Mouse (Mus musculus): ENCODE results near the gene Gm13275.
"Not testable (repeated sequence)": the region's sequence is repeated elsewhere in the genome, so short reads cannot be mapped to it uniquely, and the experiment has no call there.

The Gm13275 gene

DNA sequence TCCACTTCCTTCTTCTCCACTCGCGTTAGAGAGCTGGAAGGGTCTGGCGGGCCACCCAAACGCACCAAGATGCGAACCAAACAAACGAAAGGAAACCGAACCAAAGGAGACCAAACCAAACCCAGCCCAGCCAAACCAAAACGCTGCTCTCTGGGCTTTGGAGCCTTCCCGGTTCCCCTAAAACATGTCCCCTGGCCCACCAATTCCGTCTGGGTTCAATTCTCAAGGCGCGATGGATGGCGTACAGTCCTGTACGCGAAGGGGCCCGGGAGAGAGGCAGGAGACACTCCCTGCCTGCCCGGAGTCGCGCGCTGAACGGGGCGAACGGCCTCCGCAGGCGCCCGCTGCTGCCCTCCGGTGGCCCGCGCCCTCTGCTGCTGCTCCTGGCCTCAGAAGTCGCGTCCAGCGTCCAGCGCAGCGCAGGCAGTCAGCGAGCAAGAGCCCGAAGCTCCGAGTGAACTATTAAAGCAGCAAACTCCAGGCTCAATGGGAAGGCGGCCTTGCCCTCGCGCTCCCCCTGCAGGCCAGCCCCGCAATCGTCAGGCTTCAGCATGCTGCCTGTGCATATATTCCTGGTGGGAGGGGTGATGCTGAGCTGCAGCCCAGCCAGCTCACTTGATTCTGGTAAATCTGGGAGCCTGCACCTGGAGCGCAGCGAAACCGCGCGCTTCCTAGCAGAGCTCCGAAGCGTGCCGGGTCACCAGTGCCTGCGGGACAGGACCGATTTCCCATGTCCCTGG, at the start of gene Gm13275:
Gm13275 (plus strand) TSS at position 552 of the 740 bp plus-strand sequence.
- DNase-seq (ENCODE audit: low spot score), result not testable (repeated sequence)

DNA sequence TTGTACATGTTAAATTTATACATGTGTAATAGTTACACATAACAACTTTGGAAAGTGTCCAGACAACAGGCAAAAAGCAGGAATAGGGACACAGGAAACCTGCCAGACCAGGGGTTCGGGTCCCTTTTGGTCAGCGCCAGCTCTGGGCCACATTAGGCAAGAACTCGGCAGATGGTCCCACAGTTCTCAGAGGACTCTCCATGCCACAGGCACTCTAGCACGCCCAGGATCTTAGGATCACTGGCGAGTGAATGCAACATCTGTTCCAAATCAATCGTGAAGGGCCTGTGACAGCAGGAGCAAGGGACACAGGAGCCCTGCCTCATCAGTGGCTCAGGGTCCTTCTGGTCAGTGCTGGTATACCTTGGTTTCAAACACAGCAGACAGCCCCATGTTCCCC, 44.4 kb upstream of the Gm13275 start:
- DNase-seq (ENCODE audit: low spot score), result no peak

DNA sequence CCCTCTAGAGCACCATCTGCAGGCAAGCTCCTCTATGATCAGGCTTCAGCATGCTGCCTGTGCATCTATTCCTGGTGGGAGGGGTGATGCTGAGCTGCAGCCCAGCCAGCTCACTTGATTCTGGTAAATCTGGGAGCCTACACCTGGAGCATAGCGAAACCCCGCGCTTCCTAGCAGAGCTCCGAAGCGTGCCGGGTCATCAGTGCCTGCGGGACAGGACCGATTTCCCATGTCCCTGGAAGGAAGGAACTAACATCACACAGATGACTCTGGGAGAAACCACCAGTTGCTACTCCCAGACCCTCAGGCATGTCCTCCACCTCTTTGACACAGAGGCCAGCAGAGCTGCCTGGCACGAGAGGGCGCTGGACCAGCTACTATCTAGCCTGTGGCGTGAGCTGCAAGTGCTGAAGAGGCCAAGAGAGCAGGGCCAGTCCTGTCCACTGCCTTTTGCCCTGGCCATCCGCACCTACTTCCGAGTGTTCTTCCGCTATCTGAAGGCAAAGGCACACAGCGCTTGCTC, 39.4 kb upstream of the Gm13275 start, which contains the start of gene Gm13271:
Gm13271 (plus strand) TSS at position 51 of the 523 bp plus-strand sequence.
- DNase-seq (ENCODE audit: low spot score), result not testable (repeated sequence)

DNA sequence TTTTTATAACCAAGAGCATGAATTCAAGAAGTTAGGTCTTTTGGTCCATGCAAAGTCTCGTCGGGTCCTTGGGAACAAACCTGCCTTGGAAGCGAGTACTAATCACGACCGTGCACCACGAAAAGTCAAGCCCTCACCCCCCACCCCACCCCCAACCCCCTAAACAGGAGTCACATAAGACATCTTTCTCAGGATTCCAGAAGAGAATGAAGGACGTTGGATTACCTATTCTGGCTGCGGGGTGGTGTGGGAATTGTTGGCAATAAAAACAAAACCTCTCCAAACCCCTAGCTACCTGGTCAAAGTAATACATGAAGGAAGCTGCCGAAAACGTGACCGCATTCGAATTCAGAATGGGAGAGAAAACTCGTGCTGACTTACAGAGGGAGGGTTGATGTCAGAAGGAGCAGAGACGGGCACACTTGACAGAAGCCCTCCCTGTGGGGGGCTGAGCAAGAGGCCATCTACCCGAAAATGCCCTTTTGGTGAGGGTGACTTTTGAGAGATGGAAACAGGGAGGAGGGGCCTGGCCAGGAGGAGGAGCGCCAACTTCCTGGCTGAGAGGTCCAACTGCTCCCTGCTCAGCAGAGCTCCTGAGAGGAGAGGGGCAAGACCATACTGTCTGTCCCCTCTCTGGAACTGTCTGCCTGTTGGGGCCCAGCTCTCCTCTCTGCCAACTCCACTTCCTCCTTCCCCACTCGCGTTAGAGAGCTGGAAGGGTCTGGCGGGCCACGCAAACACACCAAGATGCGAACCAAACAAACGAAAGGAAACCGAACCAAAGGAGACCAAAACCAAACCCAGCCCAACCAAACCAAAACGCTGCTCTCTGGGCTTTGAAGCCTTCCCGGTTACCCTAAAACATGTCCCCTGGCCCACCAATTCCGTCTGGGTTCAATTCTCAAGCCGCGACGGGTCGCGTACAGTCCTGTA, 37.4 kb upstream of the Gm13275 start:
- not testable (repeated sequence) for DNase-seq (ENCODE audit: low spot score)

DNA sequence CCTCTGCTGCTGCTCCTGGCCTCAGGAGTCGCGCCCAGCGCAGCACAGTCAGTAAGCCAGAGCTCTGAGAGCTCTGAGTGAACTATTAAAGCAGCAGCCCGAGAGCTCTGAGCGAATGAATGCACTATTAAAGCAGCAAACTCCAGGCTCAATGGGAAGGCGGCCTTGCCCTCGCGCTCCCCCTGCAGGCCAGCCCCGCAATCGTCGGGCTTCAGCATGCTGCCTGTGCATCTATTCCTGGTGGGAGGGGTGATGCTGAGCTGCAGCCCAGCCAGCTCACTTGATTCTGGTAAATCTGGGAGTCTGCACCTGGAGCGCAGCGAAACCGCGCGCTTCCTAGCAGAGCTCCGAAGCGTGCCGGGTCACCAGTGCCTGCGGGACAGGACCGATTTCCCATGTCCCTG, 36.7 kb upstream of the Gm13275 start:
- not testable (repeated sequence) for DNase-seq (ENCODE audit: low spot score)

DNA sequence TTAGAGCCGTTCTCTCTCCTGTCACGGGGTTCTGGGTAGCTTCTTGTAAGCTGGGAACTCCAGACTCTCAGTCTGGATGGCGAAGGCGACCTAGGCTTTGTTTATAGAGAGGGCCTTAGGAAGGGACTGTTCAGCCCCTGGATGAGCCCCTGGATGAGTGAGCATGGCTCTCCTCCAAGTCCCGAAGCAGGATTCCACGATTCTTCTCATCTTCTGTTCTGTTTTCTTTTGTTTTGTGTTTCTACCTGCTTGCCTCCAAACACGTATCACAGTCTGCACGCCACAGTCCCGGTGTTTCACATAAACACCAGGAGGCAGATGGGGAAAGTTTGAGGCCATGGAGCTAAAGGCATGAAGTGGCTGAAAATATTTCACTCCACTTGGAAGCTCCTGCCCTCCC, 35.5 kb upstream of the Gm13275 start:
- not testable (repeated sequence) for DNase-seq (ENCODE audit: low spot score)

DNA sequence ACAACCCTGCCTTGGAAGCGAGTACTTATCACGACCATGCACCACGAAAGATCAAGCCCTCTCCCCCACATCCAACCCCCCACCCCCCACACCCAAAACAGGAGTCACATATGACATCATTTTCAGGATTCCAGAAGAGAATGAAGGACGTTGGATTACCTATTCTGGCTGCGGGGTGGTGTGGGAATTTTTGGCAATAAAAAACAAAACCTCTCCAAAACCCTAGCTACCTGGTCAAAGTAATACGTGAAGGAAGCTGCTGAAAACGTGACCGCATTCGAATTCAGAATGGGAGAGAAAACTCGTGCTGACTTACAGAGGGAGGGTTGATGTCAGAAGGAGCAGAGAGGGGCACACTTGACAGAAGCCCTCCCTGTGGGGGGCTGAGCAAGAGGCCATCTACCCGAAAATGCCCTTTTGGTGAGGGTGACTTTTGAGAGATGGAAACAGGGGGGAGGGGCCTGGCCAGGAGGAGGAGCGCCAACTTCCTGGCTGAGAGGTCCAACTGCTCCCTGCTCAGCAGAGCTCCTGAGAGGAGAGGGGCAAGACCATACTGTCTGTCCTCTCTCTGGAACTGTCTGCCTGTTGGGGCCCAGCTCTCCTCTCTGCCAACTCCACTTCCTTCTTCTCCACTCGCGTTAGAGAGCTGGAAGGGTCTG, 34.5 kb upstream of the Gm13275 start, which contains the start of gene Gm13283:
Gm13283 (plus strand) TSS at position 510 of the 659 bp plus-strand sequence.
- DNase-seq (ENCODE audit: low spot score), result not testable (repeated sequence)

DNA sequence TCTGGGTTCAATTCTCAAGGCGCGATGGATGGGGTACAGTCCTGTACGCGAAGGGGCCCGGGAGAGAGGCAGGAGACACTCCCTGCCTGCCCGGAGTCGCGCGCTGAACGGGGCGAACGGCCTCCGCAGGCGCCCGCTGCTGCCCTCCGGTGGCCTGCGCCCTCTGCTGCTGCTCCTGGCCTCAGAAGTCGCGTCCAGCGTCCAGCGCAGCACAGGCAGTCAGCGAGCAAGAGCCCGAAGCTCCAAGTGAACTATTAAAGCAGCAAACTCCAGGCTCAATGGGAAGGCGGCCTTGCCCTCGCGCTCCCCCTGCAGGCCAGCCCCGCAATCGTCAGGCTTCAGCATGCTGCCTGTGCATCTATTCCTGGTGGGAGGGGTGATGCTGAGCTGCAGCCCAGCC, 33.9 kb upstream of the Gm13275 start:
- not testable (repeated sequence) for DNase-seq (ENCODE audit: low spot score)

DNA sequence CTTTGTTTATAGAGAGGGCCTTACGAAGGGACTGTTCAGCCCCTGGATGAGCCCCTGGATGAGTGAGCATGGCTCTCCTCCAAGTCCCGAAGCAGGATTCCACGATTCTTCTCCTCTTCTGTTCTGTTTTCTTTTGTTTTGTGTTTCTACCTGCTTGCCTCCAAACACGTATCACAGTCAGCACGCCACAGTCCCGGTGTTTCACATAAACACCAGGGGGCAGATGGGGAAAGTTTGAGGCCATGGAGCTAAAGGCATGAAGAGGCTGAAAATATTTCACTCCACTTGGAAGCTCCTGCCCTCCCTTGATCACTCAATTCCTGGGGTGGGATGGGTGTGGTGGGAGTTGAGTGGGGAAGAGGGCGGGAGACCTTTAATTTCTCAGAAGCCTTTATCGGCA, 32.5 kb upstream of the Gm13275 start:
- not testable (repeated sequence) for DNase-seq (ENCODE audit: low spot score)

DNA sequence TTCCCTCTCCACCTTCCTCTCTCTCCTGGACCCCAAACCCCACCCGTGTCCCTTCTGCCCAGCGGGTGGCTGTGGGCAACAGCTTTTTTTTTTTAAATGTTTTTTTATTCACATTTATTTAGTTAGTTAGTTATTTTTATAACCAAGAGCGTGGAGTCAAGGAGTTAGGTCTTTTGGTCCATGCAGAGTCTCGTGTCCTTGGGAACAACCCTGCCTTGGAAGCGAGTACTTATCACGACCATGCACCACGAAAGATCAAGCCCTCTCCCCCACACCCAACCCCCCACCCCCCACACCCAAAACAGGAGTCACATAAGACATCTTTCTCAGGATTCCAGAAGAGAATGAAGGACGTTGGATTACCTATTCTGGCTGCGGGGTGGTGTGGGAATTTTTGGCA, 31.9 kb upstream of the Gm13275 start:
- not testable (repeated sequence) for DNase-seq (ENCODE audit: low spot score)

DNA sequence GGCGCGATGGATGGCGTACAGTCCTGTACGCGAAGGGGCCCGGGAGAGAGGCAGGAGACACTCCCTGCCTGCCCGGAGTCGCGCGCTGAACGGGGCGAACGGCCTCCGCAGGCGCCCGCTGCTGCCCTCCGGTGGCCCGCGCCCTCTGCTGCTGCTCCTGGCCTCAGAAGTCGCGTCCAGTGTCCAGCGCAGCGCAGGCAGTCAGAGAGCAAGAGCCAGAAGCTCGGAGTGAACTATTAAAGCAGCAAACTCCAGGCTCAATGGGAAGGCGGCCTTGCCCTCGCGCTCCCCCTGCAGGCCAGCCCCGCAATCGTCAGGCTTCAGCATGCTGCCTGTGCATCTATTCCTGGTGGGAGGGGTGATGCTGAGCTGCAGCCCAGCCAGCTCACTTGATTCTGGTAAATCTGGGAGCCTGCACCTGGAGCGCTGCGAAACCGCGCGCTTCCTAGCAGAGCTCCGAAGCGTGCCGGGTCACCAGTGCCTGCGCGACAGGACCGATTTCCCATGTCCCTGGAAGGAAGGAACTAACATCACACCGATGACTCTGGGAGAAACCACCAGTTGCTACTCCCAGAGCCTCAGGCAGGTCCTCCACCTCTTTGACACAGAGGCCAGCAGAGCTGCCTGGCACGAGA, 30.8 kb upstream of the Gm13275 start:
- DNase-seq (ENCODE audit: low spot score), result peak; percentile 16

DNA sequence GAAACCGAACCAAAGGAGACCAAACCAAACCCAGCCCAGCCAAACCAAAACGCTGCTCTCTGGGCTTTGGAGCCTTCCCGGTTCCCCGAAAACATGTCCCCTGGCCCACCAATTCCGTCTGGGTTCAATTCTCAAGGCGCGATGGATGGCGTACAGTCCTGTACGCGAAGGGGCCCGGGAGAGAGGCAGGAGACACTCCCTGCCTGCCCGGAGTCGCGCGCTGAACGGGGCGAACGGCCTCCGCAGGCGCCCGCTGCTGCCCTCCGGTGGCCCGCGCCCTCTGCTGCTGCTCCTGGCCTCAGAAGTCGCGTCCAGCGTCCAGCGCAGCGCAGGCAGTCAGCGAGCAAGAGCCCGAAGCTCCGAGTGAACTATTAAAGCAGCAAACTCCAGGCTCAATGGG, 20.8 kb upstream of the Gm13275 start, which contains the start of gene Gm13290:
Gm13290 (plus strand) TSS at position 301 of the 400 bp plus-strand sequence.
- not testable (repeated sequence) for DNase-seq (ENCODE audit: low spot score)

DNA sequence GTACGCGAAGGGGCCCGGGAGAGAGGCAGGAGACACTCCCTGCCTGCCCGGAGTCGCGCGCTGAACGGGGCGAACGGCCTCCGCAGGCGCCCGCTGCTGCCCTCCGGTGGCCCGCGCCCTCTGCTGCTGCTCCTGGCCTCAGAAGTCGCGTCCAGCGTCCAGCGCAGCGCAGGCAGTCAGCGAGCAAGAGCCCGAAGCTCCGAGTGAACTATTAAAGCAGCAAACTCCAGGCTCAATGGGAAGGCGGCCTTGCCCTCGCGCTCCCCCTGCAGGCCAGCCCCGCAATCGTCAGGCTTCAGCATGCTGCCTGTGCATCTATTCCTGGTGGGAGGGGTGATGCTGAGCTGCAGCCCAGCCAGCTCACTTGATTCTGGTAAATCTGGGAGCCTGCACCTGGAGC, 17.7 kb upstream of the Gm13275 start, which contains the start of gene Gm13289:
Gm13289 (plus strand) TSS at position 301 of the 400 bp plus-strand sequence.
- not testable (repeated sequence) for DNase-seq (ENCODE audit: low spot score)

DNA sequence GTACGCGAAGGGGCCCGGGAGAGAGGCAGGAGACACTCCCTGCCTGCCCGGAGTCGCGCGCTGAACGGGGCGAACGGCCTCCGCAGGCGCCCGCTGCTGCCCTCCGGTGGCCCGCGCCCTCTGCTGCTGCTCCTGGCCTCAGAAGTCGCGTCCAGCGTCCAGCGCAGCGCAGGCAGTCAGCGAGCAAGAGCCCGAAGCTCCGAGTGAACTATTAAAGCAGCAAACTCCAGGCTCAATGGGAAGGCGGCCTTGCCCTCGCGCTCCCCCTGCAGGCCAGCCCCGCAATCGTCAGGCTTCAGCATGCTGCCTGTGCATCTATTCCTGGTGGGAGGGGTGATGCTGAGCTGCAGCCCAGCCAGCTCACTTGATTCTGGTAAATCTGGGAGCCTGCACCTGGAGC, 14.7 kb upstream of the Gm13275 start, which contains the start of gene Gm13272:
Gm13272 (plus strand) TSS at position 301 of the 400 bp plus-strand sequence.
- DNase-seq (ENCODE audit: low spot score), result not testable (repeated sequence)

DNA sequence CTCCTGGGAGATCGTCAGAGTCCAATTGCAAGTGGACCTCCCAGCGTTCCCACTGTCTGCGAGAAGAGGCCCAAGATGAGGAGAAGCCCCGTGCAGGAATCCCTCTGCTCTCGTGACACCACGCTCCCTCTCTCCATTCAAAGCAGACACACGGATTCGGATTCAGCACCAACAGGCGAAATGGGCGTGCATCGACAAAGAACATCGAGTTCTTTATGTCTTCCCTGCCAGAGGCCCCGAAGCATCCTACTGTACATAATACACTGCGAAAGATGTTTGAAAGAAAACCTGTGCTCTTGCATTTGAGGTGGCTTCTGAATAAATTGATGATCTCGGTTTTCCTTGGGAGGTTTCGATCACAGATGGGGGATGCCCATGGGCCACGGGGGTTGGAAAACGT, 14.0 kb upstream of the Gm13275 start:
- not testable (repeated sequence) for DNase-seq (ENCODE audit: low spot score)

DNA sequence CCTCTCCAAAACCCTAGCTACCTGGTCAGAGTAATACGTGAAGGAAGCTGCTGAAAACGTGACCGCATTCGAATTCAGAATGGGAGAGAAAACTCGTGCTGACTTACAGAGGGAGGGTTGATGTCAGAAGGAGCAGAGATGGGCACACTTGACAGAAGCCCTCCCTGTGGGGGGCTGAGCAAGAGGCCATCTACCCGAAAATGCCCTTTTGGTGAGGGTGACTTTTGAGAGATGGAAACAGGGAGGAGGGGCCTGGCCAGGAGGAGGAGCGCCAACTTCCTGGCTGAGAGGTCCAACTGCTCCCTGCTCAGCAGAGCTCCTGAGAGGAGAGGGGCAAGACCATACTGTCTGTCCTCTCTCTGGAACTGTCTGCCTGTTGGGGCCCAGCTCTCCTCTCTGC, 12.5 kb upstream of the Gm13275 start, which contains the start of gene Ifnz:
Ifnz (plus strand) TSS at position 301 of the 400 bp plus-strand sequence.
- not testable (repeated sequence) for DNase-seq (ENCODE audit: low spot score)

DNA sequence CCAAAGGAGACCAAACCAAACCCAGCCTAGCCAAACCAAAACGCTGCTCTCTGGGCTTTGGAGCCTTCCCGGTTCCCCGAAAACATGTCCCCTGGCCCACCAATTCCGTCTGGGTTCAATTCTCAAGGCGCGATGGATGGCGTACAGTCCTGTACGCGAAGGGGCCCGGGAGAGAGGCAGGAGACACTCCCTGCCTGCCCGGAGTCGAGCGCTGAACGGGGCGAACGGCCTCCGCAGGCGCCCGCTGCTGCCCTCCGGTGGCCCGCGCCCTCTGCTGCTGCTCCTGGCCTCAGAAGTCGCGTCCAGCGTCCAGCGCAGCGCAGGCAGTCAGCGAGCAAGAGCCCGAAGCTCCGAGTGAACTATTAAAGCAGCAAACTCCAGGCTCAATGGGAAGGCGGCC, 12.0 kb upstream of the Gm13275 start:
- not testable (repeated sequence) for DNase-seq (ENCODE audit: low spot score)

DNA sequence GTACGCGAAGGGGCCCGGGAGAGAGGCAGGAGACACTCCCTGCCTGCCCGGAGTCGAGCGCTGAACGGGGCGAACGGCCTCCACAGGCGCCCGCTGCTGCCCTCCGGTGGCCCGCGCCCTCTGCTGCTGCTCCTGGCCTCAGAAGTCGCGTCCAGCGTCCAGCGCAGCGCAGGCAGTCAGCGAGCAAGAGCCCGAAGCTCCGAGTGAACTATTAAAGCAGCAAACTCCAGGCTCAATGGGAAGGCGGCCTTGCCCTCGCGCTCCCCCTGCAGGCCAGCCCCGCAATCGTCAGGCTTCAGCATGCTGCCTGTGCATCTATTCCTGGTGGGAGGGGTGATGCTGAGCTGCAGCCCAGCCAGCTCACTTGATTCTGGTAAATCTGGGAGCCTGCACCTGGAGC, 8.9 kb upstream of the Gm13275 start, which contains the start of gene Gm13276:
Gm13276 (plus strand) TSS at position 301 of the 400 bp plus-strand sequence.
- DNase-seq (ENCODE audit: low spot score), result not testable (repeated sequence)

DNA sequence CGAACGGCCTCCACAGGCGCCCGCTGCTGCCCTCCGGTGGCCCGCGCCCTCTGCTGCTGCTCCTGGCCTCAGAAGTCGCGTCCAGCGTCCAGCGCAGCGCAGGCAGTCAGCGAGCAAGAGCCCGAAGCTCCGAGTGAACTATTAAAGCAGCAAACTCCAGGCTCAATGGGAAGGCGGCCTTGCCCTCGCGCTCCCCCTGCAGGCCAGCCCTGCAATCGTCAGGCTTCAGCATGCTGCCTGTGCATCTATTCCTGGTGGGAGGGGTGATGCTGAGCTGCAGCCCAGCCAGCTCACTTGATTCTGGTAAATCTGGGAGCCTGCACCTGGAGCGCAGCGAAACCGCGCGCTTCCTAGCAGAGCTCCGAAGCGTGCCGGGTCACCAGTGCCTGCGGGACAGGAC, 5.9 kb upstream of the Gm13275 start, which contains the start of gene Gm13277:
Gm13277 (plus strand) TSS at position 231 of the 400 bp plus-strand sequence.
- DNase-seq (ENCODE audit: low spot score), result not testable (repeated sequence)

DNA sequence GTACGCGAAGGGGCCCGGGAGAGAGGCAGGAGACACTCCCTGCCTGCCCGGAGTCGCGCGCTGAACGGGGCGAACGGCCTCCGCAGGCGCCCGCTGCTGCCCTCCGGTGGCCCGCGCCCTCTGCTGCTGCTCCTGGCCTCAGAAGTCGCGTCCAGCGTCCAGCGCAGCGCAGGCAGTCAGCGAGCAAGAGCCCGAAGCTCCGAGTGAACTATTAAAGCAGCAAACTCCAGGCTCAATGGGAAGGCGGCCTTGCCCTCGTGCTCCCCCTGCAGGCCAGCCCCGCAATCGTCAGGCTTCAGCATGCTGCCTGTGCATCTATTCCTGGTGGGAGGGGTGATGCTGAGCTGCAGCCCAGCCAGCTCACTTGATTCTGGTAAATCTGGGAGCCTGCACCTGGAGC, 3.0 kb upstream of the Gm13275 start, which contains the start of gene Gm13278:
Gm13278 (plus strand) TSS at position 301 of the 400 bp plus-strand sequence.
- not testable (repeated sequence) for DNase-seq (ENCODE audit: low spot score)
